Mouse (Mus musculus): ENCODE results near the gene Gsto2.

- TF ChIP-seq CTCF (IDR thresholded peaks at IDR 0.05; ENCODE audit: low read depth, low read length): no peak
- TF ChIP-seq POLR2A (IDR thresholded peaks at IDR 0.05; ENCODE audit: borderline replicate concordance, low read depth, low read length): no peak
These were observed 44.2 kb downstream of the Gsto2 start for GRCm38 (mm10) chr19:47909387-47910116.
